Mouse (Mus musculus) CD4-positive, CD25-positive, alpha-beta regulatory T cell, adult 9 weeks (primary cell): Measurements from ENCODE around the gene Mocs2. TPM values are rescaled to one million over a fixed set of nuclear protein-coding genes. Genes with fewer than 3 reads are reported as not detected.

Experiments used
- polyA plus RNA-seq: library from polyadenylated mRNA; unstranded; fragments of 100-300 nt; shearing (Covaris generic); gene quantifications from one replicate; pipeline ENCODE4 v1.2.1, GENCODE M21; 2017

Gene Mocs2
- 59.2 TPM for polyA plus RNA-seq

GRCm38 (mm10) chr13:114817751-114818360 lies at the start of gene Mocs2:
Gene Mocs2, plus strand, starts transcription at chr13:114818236.

Other genes starting within 250 kb of the Mocs2 start
- gene Itga2, start 113.9 kb downstream of the Mocs2 start, polyA plus RNA-seq: 4.9 TPM